Mouse (Mus musculus) 3134 (cell line): Measurements from ENCODE around the gene Dhx30.
"Not testable (repeated sequence)": the region's sequence is repeated elsewhere in the genome, so short reads cannot be mapped to it uniquely, and the experiment has no call there.

Experiments
- DNase-seq: peaks from one replicate; pipeline ENCODE4 v3.0.0-alpha.2; 2011; ENCODE audit warnings: low spot score; ENCODE audit not compliant: insufficient read length; ENCODE audit errors: extremely low read depth

The Dhx30 gene

GRCm38 (mm10) chr9:110117779-110118139 is at the start of gene Dhx30:
Gene Dhx30 (minus strand): TSS chr9:110117830.
- DNase-seq, result no peak

GRCm38 (mm10) chr9:110163071-110163470 is 45.4 kb upstream of the Dhx30 start:
- DNase-seq, result no peak

GRCm38 (mm10) chr9:110162441-110162840 is 44.8 kb upstream of the Dhx30 start:
- DNase-seq, result peak; percentile 64

- not testable (repeated sequence) for DNase-seq
Measured at GRCm38 (mm10) chr9:110160486-110160885, 42.9 kb upstream of the Dhx30 start.

GRCm38 (mm10) chr9:110159036-110159435 is 41.4 kb upstream of the Dhx30 start:
- no peak for DNase-seq

- no peak for DNase-seq
Measured at GRCm38 (mm10) chr9:110148598-110148997, 31.0 kb upstream of the Dhx30 start.

GRCm38 (mm10) chr9:110142097-110142496 is 24.5 kb upstream of the Dhx30 start:
- no peak for DNase-seq

GRCm38 (mm10) chr9:110139119-110139518 is 21.5 kb upstream of the Dhx30 start:
- DNase-seq, result peak; percentile 29

- DNase-seq, result no peak
Measured at GRCm38 (mm10) chr9:110134176-110134575, 16.5 kb upstream of the Dhx30 start.

GRCm38 (mm10) chr9:110132921-110133320 is 15.3 kb upstream of the Dhx30 start:
- DNase-seq, result no peak

- peak; percentile 67 for DNase-seq
Measured at GRCm38 (mm10) chr9:110132201-110132605, 14.6 kb upstream of the Dhx30 start.

GRCm38 (mm10) chr9:110131525-110132197 is 14.0 kb upstream of the Dhx30 start:
- peak; percentile 96 for DNase-seq

- DNase-seq, result no peak
Measured at GRCm38 (mm10) chr9:110130896-110131524, 13.4 kb upstream of the Dhx30 start.

- DNase-seq, result not testable (repeated sequence)
Measured at GRCm38 (mm10) chr9:110124008-110124540, 6.4 kb upstream of the Dhx30 start.

GRCm38 (mm10) chr9:110123322-110123721 is 5.7 kb upstream of the Dhx30 start:
- no peak for DNase-seq

- no peak for DNase-seq
Measured at GRCm38 (mm10) chr9:110121424-110121823, 3.8 kb upstream of the Dhx30 start.

- no peak for DNase-seq
Measured at GRCm38 (mm10) chr9:110118249-110118648, 619 bp upstream of the Dhx30 start.

- DNase-seq, result peak; percentile 96
Measured at GRCm38 (mm10) chr9:110116977-110117778, 452 bp downstream of the Dhx30 start, which contains the start of gene Smarcc1. Gene Smarcc1 (plus strand): TSS chr9:110117708.

GRCm38 (mm10) chr9:110116353-110116976 is 1.2 kb downstream of the Dhx30 start:
- DNase-seq, result no peak
